Mouse (Mus musculus): ENCODE data around the gene Slc35f2. TPM values are rescaled to one million over a fixed set of nuclear protein-coding genes. Genes with fewer than 3 reads are reported as not detected.

Slc35f2 gene
- total and polyA plus RNA-seq, 3 experiments = not detected

- Histone ChIP-seq H3K79me2 (ENCODE audit: control insufficient read depth, insufficient read depth, low read length, poor library complexity) (no peaks in the 10 kb centered on the region), H3K9me3 (replicated peaks; ENCODE audit: insufficient read depth, low read length) (no peaks in the 10 kb centered on the region), H3K9ac (ENCODE audit: control insufficient read depth, low read depth, low read length, poor library complexity, severe bottlenecking) (no peak overlapping the region), H3K36me3 (ENCODE audit: control insufficient read depth in 1 of 2, insufficient read depth in 2 of 2, low read length in 2 of 2) (no peaks in the 10 kb centered on the region), H3K27me3 (ENCODE audit: control insufficient read depth in 1 of 2, insufficient read depth in 2 of 2, low read length in 2 of 2) (no peaks in the 10 kb centered on the region), H3K4me3 (ENCODE audit: control insufficient read depth in 1 of 2, insufficient read depth in 1 of 2, low read depth in 2 of 2, low read length in 2 of 2) (no peak overlapping the region), H3K4me1 (ENCODE audit: control insufficient read depth in 1 of 2, insufficient read depth in 2 of 2, low read length in 2 of 2) (no peaks in the 10 kb centered on the region), H3K27ac (ENCODE audit: control insufficient read depth, low read depth, low read length) (no peak overlapping the region)
- no peak for DNase-seq (ENCODE audit: low read depth, low spot score)
- no peak for TF ChIP-seq JUND (IDR thresholded peaks at IDR 0.05; ENCODE audit: low read depth, low read length)
- no peak for TF ChIP-seq ZKSCAN1 (IDR thresholded peaks at IDR 0.05; ENCODE audit: low read depth, low read length)
- TF ChIP-seq BHLHE40 (IDR thresholded peaks at IDR 0.05; ENCODE audit: borderline replicate concordance, low read depth, low read length) = no peak
- TF ChIP-seq SMC3 (IDR thresholded peaks at IDR 0.05; ENCODE audit: low read depth, low read length) = no peak
- TF ChIP-seq UBTF (IDR thresholded peaks at IDR 0.05; ENCODE audit: borderline replicate concordance, insufficient read depth, low read depth, low read length) = no peak
- no peak for TF ChIP-seq KAT2A (conservative IDR thresholded peaks at IDR 0.05; ENCODE audit: low read depth, low read length)
- no peak for TF ChIP-seq GATA1 (IDR thresholded peaks at IDR 0.05; ENCODE audit: low read depth, low read length)
- TF ChIP-seq TBP (IDR thresholded peaks at IDR 0.05; ENCODE audit: low read depth, low read length) = no peak
- no peak for TF ChIP-seq ZMIZ1 (IDR thresholded peaks at IDR 0.05; ENCODE audit: low read depth, low read length)
Measured at GRCm38 (mm10) chr9:53835039-53835438, 63.7 kb downstream of the Slc35f2 start.

- Histone ChIP-seq H3K9me3 (replicated peaks; ENCODE audit: insufficient read depth, low read length) (no peaks in the 10 kb centered on the region), H3K27me3 (ENCODE audit: control insufficient read depth in 1 of 2, insufficient read depth in 2 of 2, low read length in 2 of 2) (no peaks in the 10 kb centered on the region), H3K4me1 (ENCODE audit: control insufficient read depth in 1 of 2, insufficient read depth in 2 of 2, low read length in 2 of 2) (no peaks in the 10 kb centered on the region), H3K36me3 (ENCODE audit: control insufficient read depth in 1 of 2, insufficient read depth in 2 of 2, low read length in 2 of 2) (no peaks in the 10 kb centered on the region), H3K9ac (ENCODE audit: control insufficient read depth, low read depth, low read length, poor library complexity, severe bottlenecking) (no peak overlapping the region), H3K4me3 (ENCODE audit: control insufficient read depth in 1 of 2, insufficient read depth in 1 of 2, low read depth in 2 of 2, low read length in 2 of 2) (no peak overlapping the region), H3K79me2 (ENCODE audit: control insufficient read depth, insufficient read depth, low read length, poor library complexity) (no peaks in the 10 kb centered on the region), H3K27ac (ENCODE audit: control insufficient read depth, low read depth, low read length) (no peak overlapping the region)
- no peak for TF ChIP-seq BHLHE40 (IDR thresholded peaks at IDR 0.05; ENCODE audit: borderline replicate concordance, low read depth, low read length)
- no peak for TF ChIP-seq ETS1 (IDR thresholded peaks at IDR 0.05; ENCODE audit: low read depth, low read length)
- no peak for TF ChIP-seq MAX (IDR thresholded peaks at IDR 0.05; ENCODE audit: low read length)
- no peak for TF ChIP-seq MXI1 (IDR thresholded peaks at IDR 0.05; ENCODE audit: low read depth, low read length)
- TF ChIP-seq POLR2A (IDR thresholded peaks at IDR 0.05; ENCODE audit: control insufficient read depth in 1 of 2, insufficient read depth in 1 of 2, low read depth in 1 of 2, low read length in 2 of 2, poor library complexity in 1 of 2) = no peak
- TF ChIP-seq HCFC1 (IDR thresholded peaks at IDR 0.05; ENCODE audit: low read depth, low read length) = no peak
- no peak for TF ChIP-seq JUND (IDR thresholded peaks at IDR 0.05; ENCODE audit: low read depth, low read length)
- no peak for TF ChIP-seq NELFE (IDR thresholded peaks at IDR 0.05; ENCODE audit: low read depth, low read length)
- TF ChIP-seq EP300 (IDR thresholded peaks at IDR 0.05; ENCODE audit: low read depth in 1 of 2, low read length in 2 of 2) = no peak
- no peak for TF ChIP-seq RAD21 (IDR thresholded peaks at IDR 0.05; ENCODE audit: low read depth, low read length)
- TF ChIP-seq POLR2AphosphoS2 (IDR thresholded peaks at IDR 0.05; ENCODE audit: low read length) = no peak
- no peak for TF ChIP-seq RCOR1 (IDR thresholded peaks at IDR 0.05; ENCODE audit: low read depth, low read length)
- no peak for TF ChIP-seq TBP (IDR thresholded peaks at IDR 0.05; ENCODE audit: low read depth, low read length)
- no peak for TF ChIP-seq POLR2AphosphoS5 (IDR thresholded peaks at IDR 0.05; ENCODE audit: borderline replicate concordance, low read depth, low read length)
- no peak for TF ChIP-seq ELF1 (IDR thresholded peaks at IDR 0.05; ENCODE audit: low read depth, low read length)
- no peak for TF ChIP-seq TCF12 (IDR thresholded peaks at IDR 0.05; ENCODE audit: low read depth, low read length)
- no peak for TF ChIP-seq GATA1 (IDR thresholded peaks at IDR 0.05; ENCODE audit: low read depth, low read length)
- TF ChIP-seq MYC (IDR thresholded peaks at IDR 0.05; ENCODE audit: low read depth, low read length) = no peak
- no peak for TF ChIP-seq CHD2 (IDR thresholded peaks at IDR 0.05; ENCODE audit: low read length)
- DNase-seq (ENCODE audit: low read depth, low spot score) = no peak
Measured at GRCm38 (mm10) chr9:53835976-53836375, 64.6 kb downstream of the Slc35f2 start.
